Mouse (Mus musculus) c-Kit-positive CD71-negative TER-119-negative erythroid progenitor cells, embryonic 14.5 days (primary cell): ENCODE measurements around the gene Vmn1r168.
"Not testable (repeated sequence)": the region's sequence is repeated elsewhere in the genome, so short reads cannot be mapped to it uniquely, and the experiment has no call there.

Source experiments
- DNase-seq: peaks from one replicate; pipeline ENCODE4 v3.0.0-alpha.2; 2013; ENCODE audit warnings: low read depth

The Vmn1r168 gene

DNA sequence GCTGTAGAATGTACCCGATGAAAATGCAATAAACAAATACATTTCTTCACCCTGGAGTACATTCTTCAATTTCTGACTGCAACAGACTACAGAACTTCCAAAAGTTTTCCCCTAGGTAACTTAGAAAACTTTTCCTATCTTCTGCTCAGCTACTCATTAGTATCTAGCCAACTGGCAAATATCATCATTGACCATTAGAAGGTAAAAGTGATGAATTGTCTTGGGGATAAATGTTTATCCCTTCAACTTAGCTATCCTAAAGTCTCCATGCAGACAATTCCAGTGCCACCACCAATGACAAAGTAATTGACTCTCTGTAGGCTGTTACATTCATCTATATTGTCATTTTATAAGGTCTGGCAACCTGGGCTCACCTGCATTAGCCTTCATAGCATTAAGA is at the start of gene Vmn1r168:
TSS of gene Vmn1r168 (plus strand) at position 301 of the 400 bp plus-strand sequence.
- DNase-seq: not testable (repeated sequence)

DNA sequence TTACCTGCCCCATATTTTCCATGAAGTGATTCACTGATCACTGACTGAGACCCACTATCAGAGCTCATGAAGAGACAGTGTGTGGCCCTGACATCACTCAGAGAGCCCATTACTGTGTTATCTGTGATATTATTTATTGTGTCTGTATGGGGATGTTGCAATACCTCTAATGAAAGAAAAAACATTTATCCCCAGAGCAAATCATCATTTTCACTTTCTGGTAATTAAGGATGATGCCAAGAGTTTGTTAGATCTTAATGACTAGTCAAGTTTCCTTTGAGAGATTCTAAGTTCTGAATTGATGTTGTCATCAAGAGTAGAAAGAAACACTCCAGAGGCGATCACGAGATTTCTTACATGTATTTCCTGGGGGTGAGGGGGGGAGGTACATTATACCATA is 32.4 kb upstream of the Vmn1r168 start, which contains the start of gene Vmn1r167:
TSS of gene Vmn1r167 (minus strand) at position 101 of the 400 bp plus-strand sequence.
- not testable (repeated sequence) for DNase-seq

DNA sequence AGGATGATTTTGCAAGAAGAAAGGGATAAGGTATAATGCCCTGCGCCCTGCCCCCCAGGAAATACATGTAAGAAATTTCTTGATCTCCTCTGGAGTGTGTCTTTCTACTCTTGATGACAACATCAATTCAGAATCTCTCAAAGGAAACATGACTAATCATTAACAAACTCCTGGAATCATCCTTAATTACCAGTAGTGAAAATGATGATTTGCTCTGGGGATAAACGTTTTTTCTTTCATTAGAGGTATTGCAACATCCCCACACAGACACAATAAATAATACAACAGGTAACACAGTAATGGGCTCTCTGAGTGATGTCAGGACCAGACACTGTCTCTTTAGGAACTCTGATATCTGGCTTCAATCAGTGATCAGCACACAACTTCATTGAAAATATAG is 35.7 kb downstream of the Vmn1r168 start, which contains the start of gene Vmn1r169:
TSS of gene Vmn1r169 (plus strand) at position 301 of the 400 bp plus-strand sequence.
- not testable (repeated sequence) for DNase-seq
